Mouse (Mus musculus): Measurements from ENCODE around the gene Hcrt. TPM values are rescaled to one million over a fixed set of nuclear protein-coding genes. Genes with fewer than 3 reads are reported as not detected.

The Hcrt gene
- polyA plus RNA-seq, 1 experiment from 2014 or later, result not detected

DNA sequence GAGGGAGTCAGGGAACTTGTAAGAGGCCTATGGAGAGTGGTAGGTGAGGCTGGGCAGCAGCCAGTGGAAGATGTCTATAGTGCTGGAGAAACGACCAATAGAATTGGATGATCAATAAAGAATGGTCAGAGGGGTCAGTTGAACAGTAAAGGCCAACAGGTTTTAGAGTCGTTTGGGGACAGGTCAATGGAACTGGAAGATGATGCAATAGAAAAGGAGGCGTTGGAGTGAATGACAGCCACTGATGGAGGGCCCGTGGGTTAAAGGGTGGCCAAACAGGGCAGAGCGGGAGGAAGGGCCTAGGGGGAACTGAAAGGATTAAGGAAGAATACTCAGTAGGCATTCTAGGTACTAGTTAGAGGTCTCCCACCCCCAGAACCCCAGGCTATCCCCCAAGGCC lies 15.6 kb downstream of the Hcrt start:
- no peak overlapping the region for H3K9ac ChIP-seq
- H3K27me3 ChIP-seq (ENCODE audit: control insufficient read depth, insufficient read depth, low read length), result no peaks in the 10 kb centered on the region
- no peak overlapping the region for H3K4me3 ChIP-seq (replicated peaks; ENCODE audit: low read length)
- ATAC-seq (ENCODE audit: low FRiP score) (no peak), DNase-seq (ENCODE audit: low spot score) (no peak)
- H3K9me3 ChIP-seq (ENCODE audit: control insufficient read depth, low read length), result no peaks in the 10 kb centered on the region
- no peak overlapping the region for H3K27ac ChIP-seq
- H3K36me3 ChIP-seq (replicated peaks; ENCODE audit: control insufficient read depth, insufficient read depth), result peaks cover 48% of the 10 kb centered on the region
- 67% methylated on average over 5 of the region's 5 CpGs for WGBS
- H3K4me1 ChIP-seq (replicated peaks; ENCODE audit: control insufficient read depth, insufficient read depth, low read length), result no peaks in the 10 kb centered on the region
- H3K4me2 ChIP-seq (replicated peaks), result no peak overlapping the region

DNA sequence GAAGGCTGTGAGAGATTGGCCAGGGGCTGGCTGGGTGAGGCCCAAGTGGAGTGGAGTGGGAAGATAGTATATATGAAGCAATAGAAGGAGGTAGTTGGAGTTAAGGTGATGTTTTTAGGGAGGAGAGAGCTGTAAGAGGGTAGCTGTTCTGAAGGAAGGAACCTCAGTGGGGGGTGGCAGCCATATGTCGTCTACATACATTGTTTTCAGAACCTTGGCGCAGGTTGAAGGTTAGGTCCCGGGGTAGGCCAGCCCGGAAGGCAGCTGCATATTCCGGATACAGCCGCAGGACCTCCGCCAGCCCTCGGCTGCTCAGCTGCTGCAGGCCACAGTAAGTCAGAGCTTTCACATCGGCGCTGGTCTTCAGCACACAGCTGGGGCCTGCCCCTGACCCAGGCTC lies 16.2 kb downstream of the Hcrt start:
- Histone ChIP-seq H3K36me3 (replicated peaks; ENCODE audit: control insufficient read depth, insufficient read depth) (peaks cover 47% of the 10 kb centered on the region), H3K27me3 (ENCODE audit: control insufficient read depth, insufficient read depth, low read length) (no peaks in the 10 kb centered on the region), H3K4me2 (replicated peaks) (no peak overlapping the region), H3K4me1 (replicated peaks; ENCODE audit: control insufficient read depth, insufficient read depth, low read length) (no peaks in the 10 kb centered on the region), H3K9ac (no peak overlapping the region), H3K9me3 (ENCODE audit: control insufficient read depth, low read length) (no peaks in the 10 kb centered on the region), H3K27ac (no peak overlapping the region), H3K4me3 (replicated peaks; ENCODE audit: low read length) (no peak overlapping the region)
- DNase-seq (ENCODE audit: low spot score), result no peak
- 82% methylated on average over 10 of the region's 10 CpGs for WGBS
- no peak for ATAC-seq (ENCODE audit: low FRiP score)

DNA sequence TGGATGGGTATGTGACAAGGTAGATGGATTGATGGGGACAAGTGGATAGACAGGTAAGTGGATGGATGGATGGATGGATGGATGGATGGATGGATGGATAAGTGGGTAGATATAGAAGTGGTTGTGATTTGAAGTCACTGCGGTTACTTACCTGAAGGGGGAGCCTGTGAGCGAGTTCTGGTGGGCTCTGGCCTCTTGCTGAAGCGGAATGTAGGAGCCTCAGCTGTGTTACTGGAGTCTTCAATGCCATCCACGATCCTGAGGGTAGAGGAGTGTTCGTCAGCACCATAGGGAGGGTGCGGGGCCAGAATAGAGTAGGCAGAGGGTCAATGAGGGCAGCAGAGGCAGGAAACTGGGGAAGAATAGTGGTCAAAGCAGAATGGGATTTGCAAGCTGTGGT lies 17.6 kb downstream of the Hcrt start:
- peaks cover 41% of the 10 kb centered on the region for H3K36me3 ChIP-seq (replicated peaks; ENCODE audit: control insufficient read depth, insufficient read depth)
- H3K4me1 ChIP-seq (replicated peaks; ENCODE audit: control insufficient read depth, insufficient read depth, low read length), result no peaks in the 10 kb centered on the region
- H3K4me3 ChIP-seq (replicated peaks; ENCODE audit: low read length), result no peak overlapping the region
- H3K4me2 ChIP-seq (replicated peaks), result no peak overlapping the region
- ATAC-seq (ENCODE audit: low FRiP score) (0 out of 2 replicates have a peak, but pooled peaks have one; percentile 58), DNase-seq (ENCODE audit: low spot score) (peak; percentile 73)
- no peak overlapping the region for H3K27ac ChIP-seq
- no peaks in the 10 kb centered on the region for H3K27me3 ChIP-seq (ENCODE audit: control insufficient read depth, insufficient read depth, low read length)
- H3K9me3 ChIP-seq (ENCODE audit: control insufficient read depth, low read length), result no peaks in the 10 kb centered on the region
- H3K9ac ChIP-seq, result no peak overlapping the region; the same call in 1 of the 2 replicates
- 10% methylated on average over 6 of the region's 6 CpGs for WGBS

DNA sequence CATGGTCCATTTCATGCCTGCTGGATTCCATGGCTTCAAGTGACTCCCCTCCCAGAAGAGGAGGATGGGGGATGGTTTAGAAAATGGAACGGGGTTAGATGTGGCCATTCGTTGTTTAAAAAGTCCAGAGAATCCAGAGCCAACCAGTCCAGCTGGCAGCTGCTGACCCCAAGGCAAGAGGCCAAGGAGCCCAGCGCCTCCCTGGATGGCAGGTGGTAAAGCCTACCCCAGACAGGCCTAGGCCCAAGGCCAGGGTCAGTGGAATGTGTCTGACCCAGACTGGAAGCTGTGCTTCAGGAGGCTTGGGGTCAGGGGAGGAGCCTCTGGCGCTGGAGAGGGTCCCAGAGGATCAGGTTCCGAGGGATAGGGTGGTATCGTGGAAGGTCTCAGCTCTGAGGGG lies 21.4 kb downstream of the Hcrt start:
- no peak overlapping the region for H3K4me2 ChIP-seq (replicated peaks)
- no peaks in the 10 kb centered on the region for H3K9me3 ChIP-seq (ENCODE audit: control insufficient read depth, low read length)
- ATAC-seq (ENCODE audit: low FRiP score), result no peak
- H3K9ac ChIP-seq, result no peak overlapping the region
- no peak overlapping the region for H3K4me3 ChIP-seq (replicated peaks; ENCODE audit: low read length)
- peaks cover 26% of the 10 kb centered on the region for H3K36me3 ChIP-seq (replicated peaks; ENCODE audit: control insufficient read depth, insufficient read depth)
- 78% methylated on average over 6 of the region's 6 CpGs for WGBS
- H3K27me3 ChIP-seq (ENCODE audit: control insufficient read depth, insufficient read depth, low read length), result no peaks in the 10 kb centered on the region
- no peak overlapping the region for H3K27ac ChIP-seq
- DNase-seq (ENCODE audit: low spot score), result no peak
- peaks cover 9% of the 10 kb centered on the region for H3K4me1 ChIP-seq (replicated peaks; ENCODE audit: control insufficient read depth, insufficient read depth, low read length)

DNA sequence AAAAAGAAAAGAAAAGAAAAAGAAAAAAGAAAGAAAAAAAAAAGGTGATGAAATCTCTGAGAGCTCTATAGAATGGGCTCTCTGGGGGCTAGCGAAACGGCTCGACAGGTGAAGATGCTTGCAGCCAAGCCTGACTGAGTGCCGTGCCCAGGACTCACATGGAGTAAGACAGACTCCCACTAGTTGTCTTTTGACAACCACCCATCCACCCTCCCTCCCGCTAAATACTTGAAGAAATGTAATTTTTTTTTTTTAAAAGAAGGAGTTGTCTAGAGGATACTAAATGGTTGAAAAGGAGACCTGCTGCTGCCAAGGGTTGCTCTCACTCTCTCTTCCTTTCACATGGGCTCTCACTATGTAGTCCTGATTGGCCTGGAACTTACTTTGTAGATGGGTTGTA lies 24.0 kb downstream of the Hcrt start:
- no peak for ATAC-seq (ENCODE audit: low FRiP score)
- Histone ChIP-seq H3K4me2 (replicated peaks) (peak overlapping the region; percentile 55), H3K27ac (peak overlapping the region; percentile 79; the same call in 1 of the 2 replicates), H3K9ac (peak overlapping the region; percentile 68), H3K4me1 (replicated peaks; ENCODE audit: control insufficient read depth, insufficient read depth, low read length) (peaks cover 9% of the 10 kb centered on the region), H3K27me3 (ENCODE audit: control insufficient read depth, insufficient read depth, low read length) (no peaks in the 10 kb centered on the region), H3K9me3 (ENCODE audit: control insufficient read depth, low read length) (no peaks in the 10 kb centered on the region), H3K4me3 (replicated peaks; ENCODE audit: low read length) (peak overlapping the region; percentile 89), H3K36me3 (replicated peaks; ENCODE audit: control insufficient read depth, insufficient read depth) (peaks cover 21% of the 10 kb centered on the region)
- WGBS, result 12% methylated on average over 5 of the region's 5 CpGs
- DNase-seq (ENCODE audit: low spot score), result no peak

DNA sequence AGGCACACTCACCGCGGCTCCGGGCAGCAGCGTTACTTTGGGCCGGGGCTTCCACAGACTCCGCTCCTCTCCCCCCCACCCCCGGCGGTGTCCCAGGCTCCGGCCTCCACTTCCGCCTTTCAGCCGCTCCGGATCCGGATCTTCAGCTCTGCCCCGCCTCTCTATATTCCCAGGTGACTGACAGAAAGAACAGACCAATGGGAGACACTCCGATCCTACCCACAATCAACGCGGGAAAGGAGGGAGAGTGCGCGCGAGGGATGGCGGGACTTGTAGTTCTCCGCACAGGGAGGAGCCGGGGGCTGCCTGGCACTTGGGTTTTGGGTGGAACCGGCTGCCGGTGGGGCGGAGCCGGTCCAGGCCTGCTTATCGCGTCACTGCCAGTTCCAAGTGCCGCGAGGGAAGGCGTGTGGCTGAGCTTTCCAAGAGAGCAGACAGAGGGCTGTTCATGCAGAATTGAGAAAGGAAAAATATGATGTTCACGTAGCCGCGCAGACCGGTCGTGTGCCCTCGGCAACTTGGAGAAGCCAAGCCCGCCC lies 24.6 kb downstream of the Hcrt start, which contains the start of gene Rab5c:
TSS of gene Rab5c (minus strand) at position 150 of the 539 bp plus-strand sequence.
- DNase-seq (ENCODE audit: low spot score) (peak; percentile 97), ATAC-seq (ENCODE audit: low FRiP score) (peak; percentile 99)
- peaks cover 9% of the 10 kb centered on the region for H3K4me1 ChIP-seq (replicated peaks; ENCODE audit: control insufficient read depth, insufficient read depth, low read length)
- H3K9me3 ChIP-seq (ENCODE audit: control insufficient read depth, low read length), result no peaks in the 10 kb centered on the region
- H3K9ac ChIP-seq, result peak within 1 kb of the TSS; percentile 93
- H3K27ac ChIP-seq, result peak within 1 kb of the TSS; percentile 79
- under 1% methylated on average over 38 of the region's 39 CpGs for WGBS
- peaks cover 19% of the 10 kb centered on the region for H3K36me3 ChIP-seq (replicated peaks; ENCODE audit: control insufficient read depth, insufficient read depth)
- peak within 1 kb of the TSS; percentile 89 for H3K4me3 ChIP-seq (replicated peaks; ENCODE audit: low read length)
- no peaks in the 10 kb centered on the region for H3K27me3 ChIP-seq (ENCODE audit: control insufficient read depth, insufficient read depth, low read length)
- peak within 1 kb of the TSS; percentile 76 for H3K4me2 ChIP-seq (replicated peaks)

DNA sequence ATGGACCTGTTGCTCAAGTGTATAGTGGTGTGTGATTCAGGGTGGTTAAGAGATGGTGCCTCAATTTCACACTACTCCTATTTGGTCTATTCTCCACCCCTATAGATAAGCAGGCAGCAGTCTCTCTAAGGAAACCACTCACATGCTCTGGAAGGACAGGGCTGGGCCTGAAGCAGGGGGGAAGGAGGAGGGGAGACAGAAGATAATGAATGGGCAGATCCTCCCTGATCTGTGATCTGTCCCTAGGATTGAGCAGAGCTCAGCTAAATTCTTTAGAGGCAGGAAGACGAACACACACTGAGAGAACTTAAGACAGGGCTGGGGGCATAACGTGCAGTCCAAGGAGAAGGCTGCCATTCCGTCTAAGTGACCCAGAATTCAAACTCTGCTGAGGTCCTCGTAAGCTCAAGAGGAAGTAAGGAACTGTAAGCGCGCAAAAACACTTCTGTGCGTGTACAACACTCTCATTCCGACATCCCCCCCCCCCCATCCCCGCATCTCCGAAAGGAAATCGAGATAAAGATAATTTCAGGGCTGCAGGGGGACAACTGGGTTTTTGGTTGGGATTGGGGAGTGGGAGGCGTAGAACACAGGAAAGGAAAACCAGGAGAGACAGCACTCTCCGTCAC lies 25.5 kb downstream of the Hcrt start:
- 2% methylated on average over 13 of the region's 13 CpGs for WGBS
- Histone ChIP-seq H3K9ac (peak overlapping the region; percentile 93), H3K9me3 (ENCODE audit: control insufficient read depth, low read length) (no peaks in the 10 kb centered on the region), H3K27me3 (ENCODE audit: control insufficient read depth, insufficient read depth, low read length) (no peaks in the 10 kb centered on the region), H3K27ac (peak overlapping the region; percentile 30; the same call in 1 of the 2 replicates), H3K4me2 (replicated peaks) (peak overlapping the region; percentile 76), H3K4me1 (replicated peaks; ENCODE audit: control insufficient read depth, insufficient read depth, low read length) (peaks cover 9% of the 10 kb centered on the region), H3K4me3 (replicated peaks; ENCODE audit: low read length) (peak overlapping the region; percentile 89), H3K36me3 (replicated peaks; ENCODE audit: control insufficient read depth, insufficient read depth) (peaks cover 10% of the 10 kb centered on the region)
- no peak for ATAC-seq (ENCODE audit: low FRiP score)
- DNase-seq (ENCODE audit: low spot score), result no peak

DNA sequence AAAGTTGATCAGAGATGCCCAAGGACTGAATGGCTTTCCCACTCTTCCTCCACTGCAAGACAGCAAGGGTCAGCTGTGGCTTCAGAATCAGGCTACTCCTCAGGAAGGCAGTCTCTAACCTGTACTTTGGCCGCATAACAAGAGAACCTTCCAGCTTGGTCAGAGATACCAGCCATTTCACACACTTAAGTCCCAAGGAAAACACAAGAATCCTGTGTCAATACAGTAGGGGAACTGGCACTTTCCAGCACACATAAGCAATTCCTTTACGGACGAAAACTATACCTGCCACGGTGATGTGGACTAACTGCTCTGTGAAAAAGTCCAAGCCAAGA lies 26.0 kb downstream of the Hcrt start:
- DNase-seq (ENCODE audit: low spot score) (no peak), ATAC-seq (ENCODE audit: low FRiP score) (no peak)
- peaks cover 9% of the 10 kb centered on the region for H3K4me1 ChIP-seq (replicated peaks; ENCODE audit: control insufficient read depth, insufficient read depth, low read length)
- H3K9me3 ChIP-seq (ENCODE audit: control insufficient read depth, low read length), result no peaks in the 10 kb centered on the region
- 85% methylated on average over 4 of the region's 4 CpGs for WGBS
- peaks cover 8% of the 10 kb centered on the region for H3K36me3 ChIP-seq (replicated peaks; ENCODE audit: control insufficient read depth, insufficient read depth)
- peak overlapping the region; percentile 93; the same call in 1 of the 2 replicates for H3K9ac ChIP-seq
- peak overlapping the region; percentile 76 for H3K4me2 ChIP-seq (replicated peaks)
- peak overlapping the region; percentile 89 for H3K4me3 ChIP-seq (replicated peaks; ENCODE audit: low read length)
- no peaks in the 10 kb centered on the region for H3K27me3 ChIP-seq (ENCODE audit: control insufficient read depth, insufficient read depth, low read length)
- H3K27ac ChIP-seq, result no peak overlapping the region

DNA sequence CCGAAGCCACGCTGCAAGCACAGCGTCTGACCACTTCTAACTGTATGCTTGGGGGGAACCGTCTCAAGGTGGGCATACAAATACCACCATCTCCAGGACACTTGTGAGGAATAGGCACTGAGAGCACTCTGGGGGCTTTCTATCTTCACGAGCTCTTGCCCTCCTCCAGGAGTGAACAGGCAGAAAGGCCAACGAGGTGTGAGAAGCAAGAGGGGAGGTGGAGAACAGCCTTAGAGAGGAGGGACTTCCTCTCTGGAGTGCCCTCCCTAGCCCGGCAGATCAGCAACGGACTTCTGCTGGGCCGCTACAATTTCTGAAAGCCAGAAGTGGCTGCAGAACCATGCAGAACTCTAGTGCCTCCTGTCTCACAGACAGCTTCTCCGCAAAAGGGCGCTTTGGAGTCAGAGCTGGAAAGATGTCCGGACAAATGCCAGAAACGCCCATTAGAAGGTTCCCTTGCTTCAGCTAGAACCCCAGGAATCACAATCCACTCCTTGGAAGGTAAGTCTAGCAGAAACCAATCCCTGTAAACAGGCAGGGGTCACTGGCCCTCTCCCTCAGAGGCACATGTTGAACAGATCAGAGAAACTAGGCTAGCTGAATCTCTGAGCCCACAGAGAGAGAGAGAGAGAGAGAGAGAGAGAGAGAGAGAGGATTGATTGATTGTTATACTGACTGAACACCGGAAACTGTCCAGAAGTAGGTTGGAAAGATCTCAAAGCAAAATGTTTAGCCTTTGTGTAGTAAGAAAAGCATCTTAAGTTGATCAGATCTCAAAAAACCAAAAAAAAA lies 26.6 kb downstream of the Hcrt start:
- no peaks in the 10 kb centered on the region for H3K9me3 ChIP-seq (ENCODE audit: control insufficient read depth, low read length)
- H3K27ac ChIP-seq, result no peak overlapping the region
- H3K9ac ChIP-seq, result 0 out of 2 replicates have a peak overlapping the region, but pooled peaks have one; percentile 93
- WGBS, result 87% methylated on average over 14 of the region's 14 CpGs
- H3K27me3 ChIP-seq (ENCODE audit: control insufficient read depth, insufficient read depth, low read length), result no peaks in the 10 kb centered on the region
- peaks cover 2% of the 10 kb centered on the region; the same call in 1 of the 2 replicates for H3K36me3 ChIP-seq (replicated peaks; ENCODE audit: control insufficient read depth, insufficient read depth)
- peaks cover 9% of the 10 kb centered on the region for H3K4me1 ChIP-seq (replicated peaks; ENCODE audit: control insufficient read depth, insufficient read depth, low read length)
- ATAC-seq (ENCODE audit: low FRiP score), result no peak
- no peak for DNase-seq (ENCODE audit: low spot score)
- no peak overlapping the region for H3K4me2 ChIP-seq (replicated peaks)
- peak overlapping the region; percentile 89; the same call in 1 of the 2 replicates for H3K4me3 ChIP-seq (replicated peaks; ENCODE audit: low read length)
